Mouse (Mus musculus): ENCODE data around the gene Vmn1r72.
"Not testable (repeated sequence)": the region's sequence is repeated elsewhere in the genome, so short reads cannot be mapped to it uniquely, and the experiment has no call there.

The Vmn1r72 gene

GRCm38 (mm10) chr7:11680047-11680446 is at the start of gene Vmn1r72:
Vmn1r72 (minus strand) TSS chr7:11680147.
- DNase-seq: not testable (repeated sequence)

- DNase-seq: not testable (repeated sequence)
Measured at GRCm38 (mm10) chr7:11617082-11617481, 62.9 kb downstream of the Vmn1r72 start.
